Mouse (Mus musculus) T-cell, adult 2 months (primary cell): Measurements from ENCODE around the gene Fhl1.

Experiments
- DNase-seq: peaks from one replicate; pipeline ENCODE4 v3.0.0; 2022; ENCODE audit warnings: low spot score

Fhl1 gene

GRCm38 (mm10) chrX:56731306-56732201, at the start of gene Fhl1:
Gene Fhl1 (plus strand): TSS chrX:56731787.
- no peak for DNase-seq

DNA sequence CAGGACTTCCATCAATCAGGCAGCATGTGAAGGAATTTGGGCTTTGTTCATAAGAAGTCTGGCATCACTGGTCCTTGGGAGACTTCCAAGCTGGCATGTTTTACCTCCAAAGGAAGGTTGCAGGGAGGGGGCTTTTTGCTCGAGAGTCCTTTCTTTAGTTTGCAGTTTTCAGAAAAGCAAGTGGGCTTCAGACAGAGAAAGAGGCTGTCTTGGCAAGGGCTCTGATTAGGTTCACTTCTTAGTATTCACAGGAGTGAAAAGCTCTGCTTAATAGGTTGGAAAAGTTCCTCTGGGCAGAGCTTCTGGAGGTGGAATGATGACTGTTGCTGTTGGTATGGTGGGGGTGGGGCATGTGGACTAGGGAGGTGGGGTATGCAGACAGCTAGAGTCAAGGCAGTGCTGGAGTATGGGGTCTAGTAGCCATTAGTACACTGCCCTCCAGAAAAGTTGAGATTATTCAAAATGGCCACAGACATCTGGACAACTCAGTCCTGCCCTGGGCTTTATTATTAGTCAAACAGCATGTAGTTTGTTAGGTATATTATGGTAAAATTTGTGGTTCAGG, 49.3 kb upstream of the Fhl1 start:
- DNase-seq = no peak

DNA sequence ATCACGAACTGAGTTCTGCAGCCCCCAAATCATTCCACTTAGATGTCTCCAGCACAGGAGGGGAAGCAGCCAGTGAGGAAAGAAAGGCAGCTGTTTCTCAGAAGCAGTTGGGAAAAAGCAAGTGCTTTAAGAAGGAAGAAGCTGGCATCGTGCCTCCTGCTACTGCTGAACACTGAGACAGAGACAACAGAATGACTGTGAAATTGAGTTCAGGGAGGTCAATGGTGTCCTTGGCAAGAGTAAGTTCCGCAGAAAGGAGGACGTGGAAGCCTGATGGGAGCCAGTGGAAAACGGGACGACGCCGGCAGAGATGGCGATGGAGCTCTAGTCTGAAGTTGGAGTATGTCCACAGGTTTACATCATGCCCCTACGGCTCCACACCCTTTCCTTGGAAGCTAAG, 48.1 kb upstream of the Fhl1 start:
- DNase-seq = no peak

GRCm38 (mm10) chrX:56692554-56692953, 39.0 kb upstream of the Fhl1 start:
- no peak for DNase-seq

DNA sequence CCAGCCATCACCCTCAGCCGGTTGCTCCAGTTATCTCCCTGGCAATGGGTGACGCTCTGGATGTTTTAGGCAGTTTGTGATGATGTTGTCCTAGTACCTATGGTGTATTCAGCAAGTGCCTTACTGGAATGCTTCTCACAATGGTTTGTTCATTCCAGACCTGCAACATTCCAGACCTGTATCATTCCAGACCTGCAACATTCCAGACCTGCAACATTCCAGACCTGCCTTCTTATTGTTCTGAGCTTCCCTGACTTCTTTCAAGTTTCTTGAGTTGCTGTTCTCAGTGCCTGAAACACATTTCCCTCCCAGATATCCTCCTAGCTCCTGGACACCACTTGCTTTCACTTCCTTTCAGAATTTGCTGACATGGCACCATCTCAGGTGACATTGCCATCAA, 37.0 kb upstream of the Fhl1 start:
- DNase-seq = no peak

GRCm38 (mm10) chrX:56697199-56697780, 34.3 kb upstream of the Fhl1 start:
- no peak for DNase-seq

DNA sequence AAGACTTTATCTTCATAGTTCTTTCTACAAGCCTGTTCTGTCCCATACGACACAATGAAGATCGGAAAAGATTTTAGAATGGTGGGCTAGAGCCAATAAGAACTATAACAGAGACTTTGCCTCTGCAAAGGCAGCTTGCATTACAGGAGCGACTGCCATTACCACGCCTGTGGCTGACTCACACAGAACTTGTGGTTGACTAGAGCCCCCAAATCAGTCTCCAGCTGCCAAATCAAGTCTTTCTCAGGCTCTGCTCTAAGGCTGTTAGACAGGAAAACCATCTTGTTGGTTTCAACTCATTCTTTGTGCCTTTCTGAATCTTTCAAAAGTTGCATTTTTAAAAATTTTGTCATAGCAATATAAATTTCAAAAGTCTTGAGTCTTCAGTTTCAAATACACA, 33.7 kb upstream of the Fhl1 start:
- DNase-seq = no peak

- DNase-seq = no peak
Observed at GRCm38 (mm10) chrX:56701261-56701660, 30.3 kb upstream of the Fhl1 start.

DNA sequence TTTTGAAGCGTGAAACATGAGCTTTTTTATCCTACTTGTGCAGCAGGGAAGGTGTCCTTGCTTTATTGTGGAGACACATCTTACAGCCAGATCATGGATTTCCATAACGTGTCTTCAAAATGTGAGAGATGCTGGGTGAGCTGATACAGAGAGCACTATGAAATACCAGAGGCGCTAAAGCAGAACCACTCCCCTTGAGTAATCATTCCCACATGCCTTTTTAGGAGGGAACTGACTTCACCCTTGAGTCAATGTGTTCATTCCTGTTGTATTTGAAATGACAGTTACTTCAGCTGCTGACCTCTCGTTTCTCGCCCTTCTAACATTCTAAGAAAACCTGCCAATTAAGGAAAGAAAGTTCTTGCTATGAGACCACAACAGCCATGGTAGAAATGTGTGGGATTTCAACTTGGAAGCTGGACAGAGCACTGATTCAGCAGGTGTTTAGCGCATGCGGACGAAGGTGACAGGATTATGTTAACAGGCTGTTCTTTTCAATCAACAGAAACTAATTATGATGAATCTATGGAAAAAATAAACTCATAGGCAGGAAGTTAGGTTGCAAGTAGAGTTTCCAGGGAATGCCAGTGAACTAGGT, 27.5 kb upstream of the Fhl1 start:
- no peak for DNase-seq

GRCm38 (mm10) chrX:56708592-56709370, 22.8 kb upstream of the Fhl1 start:
- DNase-seq = no peak

DNA sequence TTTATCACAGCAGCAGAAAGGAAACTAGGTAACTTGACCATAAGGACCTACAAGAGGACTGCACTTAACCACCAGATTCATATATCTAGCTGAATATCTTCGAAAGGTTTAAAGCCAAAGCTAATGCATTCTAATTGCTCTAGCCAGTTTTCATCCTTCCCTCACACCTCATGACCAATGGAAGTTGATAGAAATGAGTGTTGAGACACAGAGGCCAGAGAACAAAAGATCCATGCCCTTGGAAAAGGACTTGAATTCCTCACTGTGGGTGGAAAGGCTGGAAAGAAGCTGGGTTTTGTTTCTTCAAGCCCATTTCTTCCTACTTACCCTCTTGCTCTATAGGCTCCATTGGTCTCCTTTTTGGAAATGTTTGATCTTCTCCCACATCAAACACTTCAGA, 21.1 kb upstream of the Fhl1 start:
- DNase-seq = no peak

DNA sequence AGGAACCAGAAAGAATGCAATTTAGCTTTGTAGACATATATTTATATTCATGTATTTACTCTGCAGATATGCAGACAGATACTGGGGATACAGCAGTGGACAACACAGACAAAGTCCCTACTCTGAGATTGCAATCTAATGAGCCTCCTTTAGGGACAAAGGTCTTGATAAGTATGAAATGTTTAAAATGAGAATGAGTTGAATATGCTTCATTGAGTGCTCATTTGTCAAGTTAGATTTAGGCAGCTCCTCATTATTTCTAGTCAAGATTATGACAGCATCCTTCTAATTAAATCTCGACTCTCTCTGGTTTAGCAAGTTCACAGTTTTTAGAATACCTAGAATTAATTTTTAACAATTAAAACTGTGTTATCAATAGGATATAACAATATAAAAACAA, 18.9 kb upstream of the Fhl1 start:
- no peak for DNase-seq

DNA sequence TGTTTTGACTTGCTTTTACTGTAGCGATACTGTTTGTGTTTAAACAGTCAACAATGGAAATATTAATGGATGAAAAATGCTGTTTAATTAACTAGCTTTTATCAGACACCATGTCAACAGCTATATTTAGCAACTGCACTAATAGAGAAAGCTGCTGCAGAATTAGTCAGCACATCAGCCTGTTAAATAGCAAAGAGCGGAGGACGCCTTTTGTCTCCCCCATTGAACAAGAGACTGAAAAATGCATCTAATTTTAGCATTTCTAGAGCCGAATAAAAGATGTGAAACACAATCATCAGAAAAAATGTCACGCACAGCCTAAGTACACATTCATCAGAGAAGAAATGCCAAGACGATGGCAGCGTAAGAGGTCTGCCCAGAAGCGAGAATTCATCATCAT, 9.0 kb upstream of the Fhl1 start:
- no peak for DNase-seq

GRCm38 (mm10) chrX:56728507-56728906, 3.1 kb upstream of the Fhl1 start:
- DNase-seq = no peak

- no peak for DNase-seq
Observed at GRCm38 (mm10) chrX:56730828-56731305, 720 bp upstream of the Fhl1 start.

DNA sequence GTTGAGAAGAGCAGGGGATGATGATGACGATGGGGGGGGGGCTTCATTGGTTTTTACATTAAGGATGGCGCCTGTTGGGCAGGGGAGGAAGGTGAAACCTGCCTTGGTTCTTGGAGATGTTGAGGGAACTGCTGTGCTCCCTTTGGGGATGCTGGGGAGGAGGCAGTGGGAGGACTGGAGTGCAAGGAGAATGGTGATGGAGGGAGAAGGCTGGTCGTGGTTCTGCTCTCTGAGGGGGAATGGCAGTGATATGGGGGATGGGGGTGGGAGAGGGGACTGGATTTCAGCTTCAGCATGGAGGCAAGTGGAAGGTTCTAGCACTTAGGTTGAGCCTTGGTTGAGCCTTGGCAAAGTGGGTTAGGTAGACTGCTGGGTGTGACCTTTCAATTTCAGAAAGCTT, 814 bp downstream of the Fhl1 start:
- DNase-seq = no peak

DNA sequence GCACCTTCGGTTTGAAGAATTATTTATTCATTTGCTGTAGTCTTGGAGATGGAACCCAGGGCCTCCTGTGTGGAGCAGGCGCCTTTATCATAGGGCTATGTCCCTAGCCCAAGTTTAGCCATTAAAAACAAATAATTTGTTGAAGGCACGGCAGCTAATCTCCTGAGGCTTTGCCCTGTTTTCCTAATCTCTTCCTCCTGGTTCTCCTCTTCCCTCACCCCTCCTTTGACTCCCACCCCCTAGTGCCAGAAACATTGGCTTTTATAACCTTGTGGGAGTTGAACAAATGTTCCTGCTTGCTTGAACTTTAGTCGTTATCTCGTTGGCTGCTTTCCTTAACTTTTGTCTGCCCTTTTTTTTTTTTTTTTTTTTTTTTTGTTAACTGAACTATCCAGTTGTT, 2.8 kb downstream of the Fhl1 start:
- no peak for DNase-seq

GRCm38 (mm10) chrX:56736226-56736625, 4.6 kb downstream of the Fhl1 start:
- DNase-seq = no peak

DNA sequence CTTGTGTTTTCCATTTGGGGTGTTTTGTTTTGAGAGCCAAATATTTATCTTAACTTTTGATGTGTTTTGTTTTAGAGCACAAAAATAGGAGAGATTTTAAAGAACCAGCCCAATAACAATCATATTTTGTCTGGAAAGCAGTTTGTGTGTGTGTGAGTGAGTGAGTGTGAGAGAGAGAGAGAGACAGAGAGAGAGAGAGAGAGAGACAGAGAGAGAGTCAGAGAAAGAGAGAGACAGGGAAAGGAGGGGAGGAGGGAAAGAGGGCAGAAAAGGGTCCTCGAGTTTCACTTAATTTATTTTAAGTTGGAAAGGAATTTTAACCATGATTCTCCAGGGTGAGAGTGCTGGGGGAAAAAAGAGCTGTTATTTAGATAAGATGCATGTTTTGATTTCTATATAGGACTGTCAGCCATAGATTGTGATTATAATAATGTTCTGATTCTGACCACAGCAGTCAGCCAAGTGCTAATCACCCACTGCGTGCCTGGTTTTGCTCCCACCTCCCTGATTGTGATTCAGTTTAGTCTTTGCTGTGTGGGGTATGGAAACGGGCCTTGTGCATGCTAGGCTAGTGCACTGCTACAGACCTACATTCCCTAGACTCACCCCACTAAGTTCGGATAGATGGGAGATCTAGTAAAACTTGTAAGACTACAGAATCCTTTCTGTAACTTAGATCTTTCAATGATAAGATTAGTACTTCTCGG, 6.4 kb downstream of the Fhl1 start:
- no peak for DNase-seq

- no peak for DNase-seq
Observed at GRCm38 (mm10) chrX:56741428-56741827, 9.8 kb downstream of the Fhl1 start.

DNA sequence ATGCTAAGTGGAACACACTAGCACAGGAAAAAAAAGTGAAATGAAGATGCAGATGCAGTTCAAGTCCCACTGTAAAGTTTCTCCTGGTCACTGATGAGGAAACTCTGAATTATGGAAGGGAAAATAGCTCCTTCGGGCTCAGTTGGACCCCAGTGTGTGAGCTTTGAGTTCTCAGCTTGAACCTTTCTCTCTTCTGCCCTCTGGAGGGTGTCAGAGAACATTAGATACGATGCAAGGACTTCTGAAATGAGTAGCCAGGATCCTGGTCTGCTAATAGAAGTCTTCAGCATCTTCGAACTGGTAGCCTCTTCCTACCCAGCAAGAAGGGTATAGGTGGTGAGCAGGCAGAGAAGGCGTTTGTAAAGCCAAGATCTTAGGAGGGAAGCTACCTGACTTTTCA, 19.9 kb downstream of the Fhl1 start:
- DNase-seq = no peak
